In the genomic region with DNA sequence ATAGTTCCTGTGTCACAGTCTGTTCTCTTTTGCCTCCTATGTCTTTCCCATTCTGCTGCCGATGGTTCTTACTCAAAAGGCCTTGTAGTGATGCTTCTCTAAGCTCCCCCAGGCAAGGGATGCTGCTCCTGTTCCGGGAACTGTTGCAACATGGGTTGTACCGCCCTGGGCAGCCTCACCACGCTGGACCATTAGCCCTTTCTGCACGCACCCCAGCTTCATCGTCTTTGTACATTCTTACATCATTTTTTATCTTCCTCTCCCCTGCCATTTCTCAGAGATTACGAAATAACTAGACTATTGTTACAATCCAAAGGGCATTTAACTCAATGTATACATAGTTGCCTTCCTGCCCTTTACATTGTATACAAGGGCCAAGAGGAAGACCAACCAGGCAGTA, we compare ENCODE assay signal across 24 mouse cellular contexts. TPM values are rescaled to one million over a fixed set of nuclear protein-coding genes. Genes with fewer than 3 reads are reported as not detected.
DNase-seq lines count a peak whose midpoint lies in the region; ATAC-seq and TF ChIP-seq lines count a peak whose summit lies in the region.
"Had no signal": no experiment of that assay in that cellular context is flagged by ENCODE, and none has a peak within 500 bp of the region (broad histone marks: within the 10 kb centered on the region; RNA-seq: fewer than 3 reads in every experiment).

No protein-coding gene starts in this region.

- DNase-seq in forebrain, embryonic 11.5 days (ENCODE audit: low spot score), result peak; percentile 45
- peak; percentile 61 for DNase-seq in lung, postnatal 0 days (ENCODE audit: low spot score)
- DNase-seq in lung, adult 2 months, result no peak
- no peak for DNase-seq in heart, postnatal 25 days (ENCODE audit: low spot score)
- DNase-seq: adrenal gland, postnatal 25 days; cerebellum, adult 18-20 months; cerebellum, postnatal 14 days; heart, postnatal 14 days; kidney, postnatal 14 days; layer of hippocampus, adult 9-11 months; liver, embryonic 13.5 days; lung, embryonic 14.5 days; right cerebral cortex, adult 18-20 months; thymus, postnatal 4 days had no signal

- no peak overlapping the region for H3ac ChIP-seq in myocyte (ENCODE audit: control insufficient read depth, insufficient read length)

- intact Hi-C loops in heart, postnatal 25 days (cut with DNase I), result loop anchor here (5.0 to 10.0 kb wide), 4 partner anchors 203 to 743 kb away; no protein-coding TSS in a partner anchor

- no peak overlapping the region for H3K27ac ChIP-seq in forebrain, embryonic 11.5 days (ENCODE audit: low read depth, low read length)
- H3K27ac ChIP-seq in forebrain, embryonic 13.5 days, result no peak overlapping the region
- H3K27ac ChIP-seq in lung, postnatal 0 days (ENCODE audit: low read length), result no peak overlapping the region; the same call in 1 of the 2 replicates
- 0 out of 2 replicates have a peak overlapping the region, but pooled peaks have one; percentile 15 for H3K27ac ChIP-seq in intestine, postnatal 0 days (ENCODE audit: low read depth, low read length)
- no peak overlapping the region for H3K27ac ChIP-seq in hindbrain, embryonic 16.5 days (ENCODE audit: low read depth, low read length)
- H3K27ac ChIP-seq: forebrain, embryonic 15.5 days; hindbrain, postnatal 0 days; limb, embryonic 12.5 days; liver, embryonic 13.5 days; midbrain, embryonic 15.5 days; neural tube, embryonic 12.5 days; stomach, postnatal 0 days had no signal

- H3K36me3 ChIP-seq in forebrain, embryonic 11.5 days (ENCODE audit: control insufficient read depth, insufficient read depth, low read length), result no peaks in the 10 kb centered on the region
- H3K36me3 ChIP-seq in forebrain, embryonic 13.5 days (ENCODE audit: poor library complexity, severe bottlenecking), result no peaks in the 10 kb centered on the region
- H3K36me3 ChIP-seq in lung, postnatal 0 days (ENCODE audit: insufficient read depth, low read length), result no peaks in the 10 kb centered on the region
- no peaks in the 10 kb centered on the region for H3K36me3 ChIP-seq in intestine, postnatal 0 days (ENCODE audit: control insufficient read depth, insufficient read depth)
- no peaks in the 10 kb centered on the region for H3K36me3 ChIP-seq in myocyte (ENCODE audit: control insufficient read depth, insufficient read depth)
- H3K36me3 ChIP-seq in hindbrain, embryonic 16.5 days (ENCODE audit: control insufficient read depth, insufficient read depth, low read length), result no peaks in the 10 kb centered on the region
- H3K36me3 ChIP-seq: forebrain, embryonic 15.5 days; limb, embryonic 12.5 days; liver, embryonic 13.5 days; midbrain, embryonic 15.5 days; neural tube, embryonic 12.5 days had no signal

- WGBS in forebrain, embryonic 11.5 days, result 86% methylated on average over 7 of the region's 7 CpGs
- 81% methylated on average over 7 of the region's 7 CpGs for WGBS in forebrain, embryonic 13.5 days
- 41% methylated on average over 7 of the region's 7 CpGs for WGBS in lung, postnatal 0 days
- WGBS in lung, adult 2 months, result 49% methylated on average over 7 of the region's 7 CpGs
- 37% methylated on average over 7 of the region's 7 CpGs for WGBS in intestine, postnatal 0 days
- 86% methylated on average over 7 of the region's 7 CpGs for WGBS in hindbrain, embryonic 16.5 days

- no peak for TF ChIP-seq EP300 in lung, postnatal 0 days (IDR thresholded peaks at IDR 0.05)

- no peaks in the 10 kb centered on the region for H3K9me3 ChIP-seq in forebrain, embryonic 11.5 days (ENCODE audit: control insufficient read depth, low read length)
- H3K9me3 ChIP-seq in forebrain, embryonic 13.5 days (replicated peaks), result no peaks in the 10 kb centered on the region
- H3K9me3 ChIP-seq in lung, postnatal 0 days (ENCODE audit: low read length), result no peaks in the 10 kb centered on the region
- H3K9me3 ChIP-seq in intestine, postnatal 0 days (ENCODE audit: control insufficient read depth), result no peaks in the 10 kb centered on the region
- no peaks in the 10 kb centered on the region for H3K9me3 ChIP-seq in hindbrain, embryonic 16.5 days (ENCODE audit: control insufficient read depth, low read length)
- H3K9me3 ChIP-seq: forebrain, embryonic 15.5 days; limb, embryonic 12.5 days; liver, embryonic 13.5 days; midbrain, embryonic 15.5 days; neural tube, embryonic 12.5 days had no signal

- peaks cover 2% of the 10 kb centered on the region; the same call in 1 of the 2 replicates for H3K27me3 ChIP-seq in forebrain, embryonic 11.5 days (ENCODE audit: control insufficient read depth, insufficient read depth, low read length)
- H3K27me3 ChIP-seq in forebrain, embryonic 13.5 days, result 0 out of 2 replicates have a peak, but pooled peaks cover 3% of the 10 kb centered on the region
- H3K27me3 ChIP-seq in lung, postnatal 0 days (replicated peaks; ENCODE audit: insufficient read depth, low read length), result no peaks in the 10 kb centered on the region
- H3K27me3 ChIP-seq in intestine, postnatal 0 days (replicated peaks; ENCODE audit: control insufficient read depth, insufficient read depth, low read length), result no peaks in the 10 kb centered on the region
- no peaks in the 10 kb centered on the region for H3K27me3 ChIP-seq in myocyte (ENCODE audit: control insufficient read depth, insufficient read depth, insufficient read length)
- H3K27me3 ChIP-seq in hindbrain, embryonic 16.5 days (replicated peaks; ENCODE audit: control insufficient read depth, insufficient read depth, low read length), result peaks cover 5% of the 10 kb centered on the region; the same call in 1 of the 2 replicates
- H3K27me3 ChIP-seq: forebrain, embryonic 15.5 days; neural tube, embryonic 12.5 days had no signal

- H3K79me2 ChIP-seq in myocyte (ENCODE audit: control insufficient read depth, insufficient read depth), result no peaks in the 10 kb centered on the region

- ATAC-seq in forebrain, embryonic 11.5 days (replicated peaks; ENCODE audit: low FRiP score), result no peak
- ATAC-seq in forebrain, embryonic 13.5 days, result no peak
- ATAC-seq in lung, postnatal 0 days, result no peak
- ATAC-seq in intestine, postnatal 0 days, result peak; percentile 33
- ATAC-seq in hindbrain, embryonic 16.5 days, result no peak
- ATAC-seq: forebrain, embryonic 15.5 days; hindbrain, postnatal 0 days; midbrain, embryonic 15.5 days had no signal

- H3K9ac ChIP-seq in forebrain, embryonic 11.5 days (ENCODE audit: low read length), result no peak overlapping the region
- H3K9ac ChIP-seq in forebrain, embryonic 13.5 days, result no peak overlapping the region
- no peak overlapping the region for H3K9ac ChIP-seq in lung, postnatal 0 days (replicated peaks; ENCODE audit: low read depth)
- no peak overlapping the region for H3K9ac ChIP-seq in intestine, postnatal 0 days (ENCODE audit: low read depth, low read length)
- H3K9ac ChIP-seq in hindbrain, embryonic 16.5 days (ENCODE audit: low read depth, low read length), result no peak overlapping the region
- H3K9ac ChIP-seq: forebrain, embryonic 15.5 days; limb, embryonic 12.5 days; liver, embryonic 13.5 days; lung, embryonic 14.5 days; midbrain, embryonic 15.5 days; neural tube, embryonic 12.5 days had no signal

- TF ChIP-seq CTCF in lung, postnatal 0 days (IDR thresholded peaks at IDR 0.05), result no peak
- no peak for TF ChIP-seq CTCF in lung, adult 2 months (IDR thresholded peaks at IDR 0.05; ENCODE audit: insufficient read depth, low read length)
- no peak for TF ChIP-seq CTCF in intestine, postnatal 0 days (IDR thresholded peaks at IDR 0.05; ENCODE audit: low read depth)

- peaks cover 6% of the 10 kb centered on the region; the same call in 1 of the 2 replicates for H3K4me1 ChIP-seq in forebrain, embryonic 11.5 days (replicated peaks; ENCODE audit: control insufficient read depth, insufficient read depth, low read length)
- H3K4me1 ChIP-seq in forebrain, embryonic 13.5 days, result peaks cover 20% of the 10 kb centered on the region
- H3K4me1 ChIP-seq in lung, postnatal 0 days (ENCODE audit: insufficient read depth, low read depth, low read length), result peaks cover 9% of the 10 kb centered on the region; the same call in 1 of the 2 replicates
- H3K4me1 ChIP-seq in lung, adult 2 months (ENCODE audit: control insufficient read depth, insufficient read depth, low read length), result no peaks in the 10 kb centered on the region
- peaks cover 8% of the 10 kb centered on the region; the same call in 1 of the 2 replicates for H3K4me1 ChIP-seq in intestine, postnatal 0 days (replicated peaks; ENCODE audit: control insufficient read depth, insufficient read depth, low read length)
- peaks cover 6% of the 10 kb centered on the region for H3K4me1 ChIP-seq in hindbrain, embryonic 16.5 days (ENCODE audit: control insufficient read depth, insufficient read depth, low read depth, low read length)

- no peak overlapping the region for H3K4me3 ChIP-seq in forebrain, embryonic 11.5 days (ENCODE audit: low read depth, low read length)
- H3K4me3 ChIP-seq in forebrain, embryonic 13.5 days, result no peak overlapping the region
- no peak overlapping the region for H3K4me3 ChIP-seq in lung, postnatal 0 days (ENCODE audit: low read depth, low read length)
- no peak overlapping the region for H3K4me3 ChIP-seq in lung, adult 2 months (replicated peaks; ENCODE audit: extremely low read depth, low read depth, low read length)
- no peak overlapping the region for H3K4me3 ChIP-seq in intestine, postnatal 0 days (ENCODE audit: low read depth, low read length)
- H3K4me3 ChIP-seq in myocyte, result no peak overlapping the region
- no peak overlapping the region for H3K4me3 ChIP-seq in hindbrain, embryonic 16.5 days (ENCODE audit: low read length)
- H3K4me3 ChIP-seq: forebrain, embryonic 15.5 days; limb, embryonic 12.5 days; liver, embryonic 13.5 days; midbrain, embryonic 15.5 days; neural tube, embryonic 12.5 days had no signal

- no peak overlapping the region for H3K4me2 ChIP-seq in forebrain, embryonic 11.5 days (ENCODE audit: low read depth, low read length, severe bottlenecking)
- H3K4me2 ChIP-seq in forebrain, embryonic 13.5 days, result no peak overlapping the region
- no peak overlapping the region for H3K4me2 ChIP-seq in lung, postnatal 0 days (replicated peaks; ENCODE audit: low read depth, low read length)
- no peak overlapping the region for H3K4me2 ChIP-seq in intestine, postnatal 0 days (replicated peaks; ENCODE audit: low read depth)
- no peak overlapping the region for H3K4me2 ChIP-seq in myocyte (ENCODE audit: low read depth)
- H3K4me2 ChIP-seq in hindbrain, embryonic 16.5 days (ENCODE audit: low read length), result no peak overlapping the region
- H3K4me2 ChIP-seq: forebrain, embryonic 15.5 days; limb, embryonic 12.5 days; liver, embryonic 13.5 days; midbrain, embryonic 15.5 days; neural tube, embryonic 12.5 days had no signal

- no peak for TF ChIP-seq POLR2A in lung, adult 2 months (IDR thresholded peaks at IDR 0.05; ENCODE audit: borderline replicate concordance, extremely low read depth, low read depth, low read length)
- TF ChIP-seq POLR2A in myocyte (IDR thresholded peaks at IDR 0.05; ENCODE audit: insufficient read length, low read depth), result no peak

RNA-seq across cellular contexts. Expression of a gene that starts 3.2 kb away (rescaled TPM):
- polyA plus RNA-seq in forebrain, embryonic 11.5 days (2014; fragmentation: Nextera tagmentation; extraction: Ambion mirVana), result 6.0 and 6.1 TPM in 2 replicates
- polyA plus RNA-seq in forebrain, embryonic 13.5 days (2015; fragmentation: Nextera tagmentation; extraction: Ambion mirVana), result 10.9 and 13.7 TPM in 2 replicates
- polyA plus RNA-seq in lung, postnatal 0 days (2015; fragmentation: Nextera tagmentation; extraction: Ambion mirVana), result 10.6 and 10.9 TPM in 2 replicates
- polyA plus RNA-seq in lung, adult 2 months (2012; rRNA removed), result 9.8 and 13.5 TPM in 2 replicates
- polyA plus RNA-seq in intestine, postnatal 0 days (2015; fragmentation: Nextera tagmentation; extraction: Ambion mirVana), result 5.2 and 8.0 TPM in 2 replicates
- 1.9 TPM for polyA plus RNA-seq in myocyte (2012; fragmentation: generic; extraction: Trizol)
- 35.7 and 36.4 TPM in 2 replicates for polyA plus RNA-seq in hindbrain, embryonic 16.5 days (2015; fragmentation: Nextera tagmentation; extraction: Ambion mirVana)
- total RNA-seq in heart, postnatal 25 days (2021), result 10 to 100 TPM; 25.9 to 28.3 TPM

RNA-seq across cellular contexts. Expression of a gene that starts 19.4 kb away (rescaled TPM):
- polyA plus RNA-seq in forebrain, embryonic 11.5 days (2014; fragmentation: Nextera tagmentation; extraction: Ambion mirVana), result 12.6 and 15.1 TPM in 2 replicates
- polyA plus RNA-seq in forebrain, embryonic 13.5 days (2015; fragmentation: Nextera tagmentation; extraction: Ambion mirVana), result 18.2 and 21.0 TPM in 2 replicates
- polyA plus RNA-seq in lung, postnatal 0 days (2015; fragmentation: Nextera tagmentation; extraction: Ambion mirVana), result 4.0 and 6.4 TPM in 2 replicates
- 1.7 and 2.9 TPM in 2 replicates for polyA plus RNA-seq in lung, adult 2 months (2012; rRNA removed)
- 3.4 and 3.6 TPM in 2 replicates for polyA plus RNA-seq in intestine, postnatal 0 days (2015; fragmentation: Nextera tagmentation; extraction: Ambion mirVana)
- 6.1 TPM for polyA plus RNA-seq in myocyte (2012; fragmentation: generic; extraction: Trizol)
- 13.3 and 13.7 TPM in 2 replicates for polyA plus RNA-seq in hindbrain, embryonic 16.5 days (2015; fragmentation: Nextera tagmentation; extraction: Ambion mirVana)
- 10 to 100 TPM; 10.5 to 10.9 TPM for total RNA-seq in heart, postnatal 25 days (2021)

Comparison
In these comparisons a context has a peak if more than half of its experiments do, and no peak if none do; other contexts are left out.
1. DNase-seq: peak in forebrain, embryonic 11.5 days (single experiment) and lung, postnatal 0 days (single experiment); none in lung, adult 2 months (single experiment) and heart, postnatal 25 days (single experiment).